Mouse (Mus musculus) lung, postnatal 0 days (tissue): ENCODE data around the gene Slc7a15.
A peak's percentile ranks its signal among the peaks of the same experiment; 100 is the strongest.

ENCODE experiments used
- CTCF ChIP-seq: IDR thresholded peaks from 2 replicates; pipeline ENCODE4 v1.5.1; 2016; ENCODE audit warnings: antibody characterized with exemption, mild to moderate bottlenecking
- EP300 ChIP-seq: IDR thresholded peaks from 2 replicates; pipeline ENCODE4 v1.6.1; 2016; ENCODE audit warnings: antibody characterized with exemption, mild to moderate bottlenecking, control low read depth

DNA sequence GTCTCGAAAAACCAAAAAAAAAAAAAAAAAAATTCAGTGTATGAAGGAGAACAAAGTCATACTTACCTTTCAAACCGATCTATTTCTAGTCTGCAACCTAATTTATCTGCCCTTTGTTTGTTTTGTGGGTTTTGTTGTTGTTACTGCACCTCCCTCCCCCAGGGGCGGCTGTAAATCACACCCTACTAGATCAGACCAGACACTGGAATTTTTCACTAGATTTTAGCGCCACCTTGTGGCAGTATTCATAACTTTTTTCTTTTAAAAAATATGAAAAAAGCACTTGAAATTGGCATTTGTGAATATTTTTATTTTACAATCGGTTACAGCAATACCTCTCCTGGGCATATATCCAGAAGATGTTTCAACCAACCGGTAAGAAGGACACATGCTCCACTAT is 96.3 kb downstream of the Slc7a15 start:
- TF ChIP-seq CTCF (peak; percentile 68), EP300 (peak; percentile 61)
